Mouse (Mus musculus): Measurements from ENCODE around the gene Ndufa3. TPM values are rescaled to one million over a fixed set of nuclear protein-coding genes. Genes with fewer than 3 reads are reported as not detected.

Ndufa3 gene
- polyA plus RNA-seq, 2 experiments = 232 to 527 TPM

DNA sequence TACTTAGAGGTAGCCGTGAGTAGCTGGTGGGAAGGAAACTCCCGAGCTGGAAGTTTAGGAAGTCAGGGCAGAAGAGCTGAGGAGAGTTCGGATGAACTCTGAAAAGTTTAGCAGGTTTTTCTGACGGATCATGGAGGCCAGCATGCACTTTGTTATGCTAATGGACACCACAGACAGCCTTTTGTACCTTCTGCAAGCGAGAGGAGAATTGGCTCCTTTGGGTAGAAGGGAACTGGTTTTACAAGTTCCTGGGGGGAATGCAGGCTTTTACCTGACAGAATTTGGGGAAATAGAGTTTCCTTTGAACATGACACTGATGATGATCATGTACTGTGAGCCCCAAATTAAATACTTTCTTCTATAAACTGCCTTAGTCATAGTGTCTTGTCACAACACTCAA lies 30.9 kb upstream of the Ndufa3 start:
- Histone ChIP-seq H3K4me3 (replicated peaks; ENCODE audit: low read length) (no peak overlapping the region), H3K4me2 (replicated peaks; ENCODE audit: low read depth, low read length, severe bottlenecking) (no peak overlapping the region), H3K27ac (replicated peaks; ENCODE audit: low read depth, low read length) (no peak overlapping the region), H3K9me3 (ENCODE audit: control insufficient read depth, low read length) (no peaks in the 10 kb centered on the region), H3K27me3 (ENCODE audit: control insufficient read depth, insufficient read depth, low read length) (no peaks in the 10 kb centered on the region), H3K4me1 (ENCODE audit: control insufficient read depth, insufficient read depth, low read length) (no peaks in the 10 kb centered on the region), H3K36me3 (ENCODE audit: control insufficient read depth, insufficient read depth, low read length) (no peaks in the 10 kb centered on the region), H3K9ac (ENCODE audit: low read depth, low read length, severe bottlenecking) (no peak overlapping the region)
- no peak for ATAC-seq (ENCODE audit: low FRiP score, low read depth)
- DNase-seq (ENCODE audit: low spot score) = peak; percentile 5
- no peak for TF ChIP-seq POLR2A (IDR thresholded peaks at IDR 0.05; ENCODE audit: borderline replicate concordance, extremely low read depth, insufficient read depth, insufficient read length)
- 5% methylated on average over 5 of the region's 5 CpGs for WGBS

DNA sequence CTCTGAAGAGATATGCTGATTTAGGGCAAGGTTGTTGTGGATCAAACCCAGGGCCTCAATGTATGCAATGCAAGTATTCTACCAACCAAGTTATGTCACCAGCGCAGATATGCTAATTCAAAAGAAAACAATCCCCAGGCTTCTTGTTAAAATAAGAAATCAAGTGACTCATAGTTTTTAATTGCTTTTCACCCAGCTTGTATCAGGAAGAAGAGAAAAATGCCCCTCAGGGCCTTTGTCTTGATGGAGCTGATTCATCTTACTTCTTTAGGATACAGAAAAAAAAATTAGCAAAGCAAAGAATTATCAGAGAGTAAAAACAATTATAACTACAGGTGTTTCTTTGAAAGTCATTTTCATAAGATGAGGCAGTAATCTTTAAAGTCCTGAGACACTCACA lies 29.9 kb upstream of the Ndufa3 start:
- ATAC-seq (ENCODE audit: low FRiP score, low read depth) = no peak
- DNase-seq (ENCODE audit: low spot score) = no peak
- TF ChIP-seq POLR2A (IDR thresholded peaks at IDR 0.05; ENCODE audit: borderline replicate concordance, extremely low read depth, insufficient read depth, insufficient read length) = no peak
- Histone ChIP-seq H3K27me3 (ENCODE audit: control insufficient read depth, insufficient read depth, low read length) (no peaks in the 10 kb centered on the region), H3K4me3 (replicated peaks; ENCODE audit: low read length) (no peak overlapping the region), H3K9me3 (ENCODE audit: control insufficient read depth, low read length) (no peaks in the 10 kb centered on the region), H3K36me3 (ENCODE audit: control insufficient read depth, insufficient read depth, low read length) (no peaks in the 10 kb centered on the region), H3K4me2 (replicated peaks; ENCODE audit: low read depth, low read length, severe bottlenecking) (no peak overlapping the region), H3K27ac (replicated peaks; ENCODE audit: low read depth, low read length) (no peak overlapping the region), H3K4me1 (ENCODE audit: control insufficient read depth, insufficient read depth, low read length) (no peaks in the 10 kb centered on the region), H3K9ac (ENCODE audit: low read depth, low read length, severe bottlenecking) (no peak overlapping the region)
- 52% methylated on average over 1 of the region's 1 CpGs for WGBS

DNA sequence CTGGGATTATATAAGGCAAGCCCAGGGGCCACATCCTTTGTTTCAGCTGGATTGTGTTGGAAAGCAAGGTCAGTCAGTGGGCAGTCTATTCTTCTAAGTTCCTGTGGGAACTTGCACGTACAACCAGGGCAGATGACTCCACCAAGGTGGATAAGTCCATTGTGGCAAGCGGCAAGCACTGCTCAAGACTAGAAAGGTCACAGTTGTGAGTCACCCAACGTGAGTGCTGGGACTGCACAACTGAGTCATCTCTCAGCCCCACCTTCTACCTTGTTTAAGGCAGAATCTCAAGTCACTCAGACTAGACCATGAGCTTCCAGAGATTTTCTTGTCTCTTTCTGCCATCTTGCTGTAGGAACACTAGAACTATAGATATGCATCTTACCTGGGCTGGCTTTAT lies 26.6 kb upstream of the Ndufa3 start:
- no peak for ATAC-seq (ENCODE audit: low FRiP score, low read depth)
- no peaks in the 10 kb centered on the region for H3K27me3 ChIP-seq (ENCODE audit: control insufficient read depth, insufficient read depth, low read length)
- no peak overlapping the region for H3K4me3 ChIP-seq (replicated peaks; ENCODE audit: low read length)
- no peak overlapping the region for H3K4me2 ChIP-seq (replicated peaks; ENCODE audit: low read depth, low read length, severe bottlenecking)
- no peaks in the 10 kb centered on the region for H3K36me3 ChIP-seq (ENCODE audit: control insufficient read depth, insufficient read depth, low read length)
- H3K9me3 ChIP-seq (ENCODE audit: control insufficient read depth, low read length) = no peaks in the 10 kb centered on the region
- TF ChIP-seq POLR2A (IDR thresholded peaks at IDR 0.05; ENCODE audit: borderline replicate concordance, extremely low read depth, insufficient read depth, insufficient read length) = no peak
- no peak overlapping the region for H3K27ac ChIP-seq (replicated peaks; ENCODE audit: low read depth, low read length)
- no peaks in the 10 kb centered on the region for H3K4me1 ChIP-seq (ENCODE audit: control insufficient read depth, insufficient read depth, low read length)
- WGBS = 79% methylated on average over 3 of the region's 3 CpGs
- DNase-seq (ENCODE audit: low spot score) = no peak
- H3K9ac ChIP-seq (ENCODE audit: low read depth, low read length, severe bottlenecking) = no peak overlapping the region

DNA sequence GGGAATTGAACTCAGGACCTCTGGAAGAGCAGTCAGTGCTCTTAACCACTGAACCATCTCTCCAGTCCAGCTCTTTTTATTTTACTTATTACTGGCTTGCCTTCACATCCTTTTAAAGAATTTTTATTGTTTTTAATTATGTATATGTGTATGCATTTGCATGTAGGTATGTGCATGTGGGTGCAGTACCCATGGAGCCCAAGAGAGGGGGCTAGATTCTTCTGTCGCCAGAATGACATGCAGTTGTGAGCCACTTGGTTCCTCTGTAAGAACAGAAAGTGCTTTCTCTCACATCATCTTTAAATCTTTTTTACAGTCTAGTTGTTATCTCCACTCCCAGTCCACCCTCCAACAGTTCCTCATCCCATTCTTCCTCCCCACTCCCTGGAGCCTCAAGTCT lies 25.6 kb upstream of the Ndufa3 start:
- TF ChIP-seq POLR2A (IDR thresholded peaks at IDR 0.05; ENCODE audit: borderline replicate concordance, extremely low read depth, insufficient read depth, insufficient read length) = no peak
- no peaks in the 10 kb centered on the region for H3K27me3 ChIP-seq (ENCODE audit: control insufficient read depth, insufficient read depth, low read length)

DNA sequence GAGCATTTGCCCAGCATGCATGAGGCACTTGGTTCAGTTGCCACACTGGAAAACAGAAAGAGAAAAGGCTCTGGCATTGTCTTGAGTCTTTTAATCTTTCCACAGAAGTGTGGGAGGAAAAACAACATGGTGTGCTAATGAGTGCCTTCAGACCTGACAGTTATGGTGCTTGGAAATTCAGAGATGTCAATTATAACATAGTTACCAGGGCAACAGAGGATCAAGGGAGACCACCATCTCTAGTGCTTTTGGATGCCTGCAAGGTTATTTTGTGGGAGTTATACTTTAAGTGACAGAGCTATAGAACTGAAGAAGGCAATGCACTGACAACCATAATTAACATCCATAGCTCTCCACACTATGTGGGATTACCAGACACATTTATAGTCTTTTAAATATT lies 23.3 kb upstream of the Ndufa3 start:
- Histone ChIP-seq H3K4me3 (replicated peaks; ENCODE audit: low read length) (no peak overlapping the region), H3K4me2 (replicated peaks; ENCODE audit: low read depth, low read length, severe bottlenecking) (no peak overlapping the region), H3K9ac (ENCODE audit: low read depth, low read length, severe bottlenecking) (no peak overlapping the region), H3K9me3 (ENCODE audit: control insufficient read depth, low read length) (no peaks in the 10 kb centered on the region), H3K27me3 (ENCODE audit: control insufficient read depth, insufficient read depth, low read length) (no peaks in the 10 kb centered on the region), H3K27ac (replicated peaks; ENCODE audit: low read depth, low read length) (no peak overlapping the region), H3K4me1 (ENCODE audit: control insufficient read depth, insufficient read depth, low read length) (no peaks in the 10 kb centered on the region), H3K36me3 (ENCODE audit: control insufficient read depth, insufficient read depth, low read length) (no peaks in the 10 kb centered on the region)
- no peak for DNase-seq (ENCODE audit: low spot score)
- TF ChIP-seq POLR2A (IDR thresholded peaks at IDR 0.05; ENCODE audit: borderline replicate concordance, extremely low read depth, insufficient read depth, insufficient read length) = no peak
- no peak for ATAC-seq (ENCODE audit: low FRiP score, low read depth)

More for the DNA sequence above, 25.6 kb upstream of the Ndufa3 start:
- no peak overlapping the region for H3K9ac ChIP-seq (ENCODE audit: low read depth, low read length, severe bottlenecking)
- no peaks in the 10 kb centered on the region for H3K36me3 ChIP-seq (ENCODE audit: control insufficient read depth, insufficient read depth, low read length)
- H3K4me1 ChIP-seq (ENCODE audit: control insufficient read depth, insufficient read depth, low read length) = no peaks in the 10 kb centered on the region
- WGBS = 61% methylated on average over 1 of the region's 1 CpGs
- H3K4me2 ChIP-seq (replicated peaks; ENCODE audit: low read depth, low read length, severe bottlenecking) = no peak overlapping the region
- H3K27ac ChIP-seq (replicated peaks; ENCODE audit: low read depth, low read length) = no peak overlapping the region
- H3K9me3 ChIP-seq (ENCODE audit: control insufficient read depth, low read length) = no peaks in the 10 kb centered on the region
- no peak overlapping the region for H3K4me3 ChIP-seq (replicated peaks; ENCODE audit: low read length)
- ATAC-seq (ENCODE audit: low FRiP score, low read depth) (no peak), DNase-seq (ENCODE audit: low spot score) (no peak)

DNA sequence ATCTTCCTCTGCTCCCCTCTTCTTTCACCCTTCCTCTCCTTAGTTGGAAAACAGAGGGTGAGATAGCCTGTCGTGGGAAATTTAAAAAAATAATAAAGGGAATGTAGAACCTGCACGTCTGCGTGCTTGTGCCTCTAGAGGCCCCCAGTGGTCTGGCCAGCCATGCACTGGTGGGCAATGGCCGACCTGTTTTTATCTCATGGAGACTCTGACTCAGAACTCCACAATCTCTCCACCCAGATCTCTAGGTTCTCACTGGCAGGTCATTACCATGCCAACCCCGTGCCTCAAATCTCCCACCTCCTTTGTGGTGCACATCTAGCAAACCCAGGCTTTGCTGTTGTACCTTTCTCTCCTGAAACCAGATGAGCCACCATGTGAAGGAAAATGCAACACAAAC lies 22.5 kb upstream of the Ndufa3 start:
- H3K27me3 ChIP-seq (ENCODE audit: control insufficient read depth, insufficient read depth, low read length) = no peaks in the 10 kb centered on the region
- 27% methylated on average over 5 of the region's 5 CpGs for WGBS
- no peaks in the 10 kb centered on the region for H3K9me3 ChIP-seq (ENCODE audit: control insufficient read depth, low read length)
- no peak overlapping the region for H3K4me2 ChIP-seq (replicated peaks; ENCODE audit: low read depth, low read length, severe bottlenecking)
- H3K36me3 ChIP-seq (ENCODE audit: control insufficient read depth, insufficient read depth, low read length) = no peaks in the 10 kb centered on the region
- H3K27ac ChIP-seq (replicated peaks; ENCODE audit: low read depth, low read length) = no peak overlapping the region
- no peak overlapping the region for H3K9ac ChIP-seq (ENCODE audit: low read depth, low read length, severe bottlenecking)
- no peak for DNase-seq (ENCODE audit: low spot score)
- no peak for ATAC-seq (ENCODE audit: low FRiP score, low read depth)
- no peak overlapping the region for H3K4me3 ChIP-seq (replicated peaks; ENCODE audit: low read length)
- H3K4me1 ChIP-seq (ENCODE audit: control insufficient read depth, insufficient read depth, low read length) = no peaks in the 10 kb centered on the region
- no peak for TF ChIP-seq POLR2A (IDR thresholded peaks at IDR 0.05; ENCODE audit: borderline replicate concordance, extremely low read depth, insufficient read depth, insufficient read length)

Measured in limb, embryonic 14.5 days (tissue).